Mouse (Mus musculus) layer of hippocampus, adult 18-20 months (tissue): ENCODE measurements around the gene Scube3. TPM values are rescaled to one million over a fixed set of nuclear protein-coding genes. Genes with fewer than 3 reads are reported as not detected.

Experiments used
- DNase-seq, 2 experiments: peaks; one replicate each; pipeline ENCODE4 v3.0.0; 2022; ENCODE audit warnings: low spot score in 2 of 2
- total RNA-seq, 2 experiments: library from RNA; stranded (reverse); gene quantifications; 2 replicates each; pipeline ENCODE4 v1.2.3; 2021

Gene Scube3
- total RNA-seq, 2 experiments from 2014 or later, result 1.3 to 1.9 TPM

DNA sequence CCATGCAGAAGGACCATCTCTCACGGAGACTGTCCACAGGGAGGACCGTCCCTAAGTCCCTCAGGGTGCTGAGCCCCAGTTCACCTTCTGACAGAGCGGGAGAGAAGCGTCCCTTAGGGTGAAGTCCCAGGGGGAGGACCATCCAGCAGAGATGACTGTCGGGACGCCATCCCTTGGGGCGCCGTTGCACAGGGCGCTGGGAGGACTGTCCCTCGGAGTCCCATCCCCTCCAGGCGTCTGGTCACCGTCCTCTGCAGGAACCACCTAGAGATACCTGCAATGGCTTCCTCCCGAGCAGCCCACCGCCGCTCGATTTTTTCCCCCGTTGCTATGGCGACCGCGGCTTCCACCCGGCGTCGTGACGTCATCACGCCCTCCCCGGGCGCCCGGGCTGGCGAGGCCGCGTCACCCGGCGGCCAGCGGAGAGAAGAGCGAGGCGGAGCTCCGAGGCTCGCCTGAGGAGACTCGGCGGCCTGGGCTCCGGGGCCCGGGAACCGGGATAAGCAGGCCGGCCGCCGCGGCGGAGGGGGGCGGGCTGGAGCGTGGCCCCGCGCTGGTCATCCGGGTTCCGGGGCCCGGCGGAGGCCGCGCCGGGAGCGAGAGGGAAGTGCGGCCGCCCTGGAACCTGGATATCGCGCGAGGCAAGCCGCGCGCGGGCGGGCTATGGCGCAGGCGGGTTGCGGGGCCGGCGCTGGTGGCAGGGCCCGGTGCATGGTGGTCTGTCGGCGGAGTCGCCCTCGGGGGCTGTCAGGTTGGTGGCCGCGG is 35.0 kb downstream of the Scube3 start, which contains the start of gene Zfp523:
TSS of gene Zfp523 (plus strand) at position 355 of the 765 bp plus-strand sequence.
- DNase-seq, result peak; percentile 87 to 92

GRCm38 (mm10) chr17:28177540-28178046 is 35.7 kb downstream of the Scube3 start:
- DNase-seq, result no peak

- no peak for DNase-seq
These were observed 38.4 kb downstream of the Scube3 start for GRCm38 (mm10) chr17:28180331-28180730.

- DNase-seq, result no peak
These were observed 39.0 kb downstream of the Scube3 start for GRCm38 (mm10) chr17:28180783-28181544.

DNA sequence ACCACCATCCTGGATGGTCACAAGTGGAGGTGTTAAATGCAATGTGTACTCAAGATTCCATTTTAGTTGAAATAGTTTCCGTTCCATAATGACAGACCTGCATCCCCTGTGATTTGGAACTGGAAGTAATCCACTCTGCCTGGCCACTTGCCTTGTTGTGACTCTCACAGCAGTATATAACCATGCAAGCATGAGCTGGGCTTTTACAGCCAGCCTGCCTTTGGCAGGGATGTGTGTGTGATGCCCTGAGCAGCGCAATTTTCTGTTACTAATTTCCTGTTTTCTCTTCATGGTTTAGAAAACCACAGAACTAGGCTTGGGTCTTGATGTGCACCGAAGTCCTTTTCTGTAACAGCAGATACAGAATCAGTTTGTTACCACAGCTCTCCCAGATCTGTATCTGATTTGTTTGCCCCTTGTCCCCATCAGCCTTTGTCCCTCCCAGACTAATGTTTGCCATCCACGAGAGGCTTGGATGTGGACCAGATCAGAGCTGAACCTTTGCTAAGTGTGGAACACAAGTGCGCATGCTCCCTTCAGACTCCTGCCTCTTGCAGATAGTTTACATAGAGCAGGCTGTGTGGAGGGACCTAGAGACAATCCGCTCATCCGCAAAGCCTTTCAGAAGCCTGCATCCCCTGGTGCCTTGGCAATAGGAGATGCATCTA is 43.2 kb downstream of the Scube3 start:
- no peak for DNase-seq

DNA sequence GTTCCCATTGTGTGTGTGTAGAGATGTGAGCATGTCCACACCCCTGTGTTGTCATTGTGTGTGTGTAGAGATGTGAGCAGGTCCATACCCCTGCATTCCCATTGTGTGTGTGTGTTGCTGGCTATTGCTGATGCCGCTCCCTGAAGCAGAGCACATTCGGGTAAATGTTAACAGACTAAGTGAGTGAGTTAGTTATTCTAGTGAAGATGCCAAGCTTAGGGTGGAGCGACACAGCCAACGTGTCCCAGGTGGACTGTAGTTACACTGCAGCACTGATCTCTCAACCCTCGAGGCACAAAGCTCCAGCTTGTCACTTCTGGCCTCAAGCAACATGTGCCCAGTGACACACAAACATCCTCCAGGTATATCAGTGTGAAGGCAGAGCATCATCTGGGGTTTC is 46.4 kb downstream of the Scube3 start:
- DNase-seq, result no peak

GRCm38 (mm10) chr17:28192754-28193153 is 50.8 kb downstream of the Scube3 start:
- no peak for DNase-seq

GRCm38 (mm10) chr17:28193559-28193958 is 51.6 kb downstream of the Scube3 start:
- DNase-seq, result no peak

DNA sequence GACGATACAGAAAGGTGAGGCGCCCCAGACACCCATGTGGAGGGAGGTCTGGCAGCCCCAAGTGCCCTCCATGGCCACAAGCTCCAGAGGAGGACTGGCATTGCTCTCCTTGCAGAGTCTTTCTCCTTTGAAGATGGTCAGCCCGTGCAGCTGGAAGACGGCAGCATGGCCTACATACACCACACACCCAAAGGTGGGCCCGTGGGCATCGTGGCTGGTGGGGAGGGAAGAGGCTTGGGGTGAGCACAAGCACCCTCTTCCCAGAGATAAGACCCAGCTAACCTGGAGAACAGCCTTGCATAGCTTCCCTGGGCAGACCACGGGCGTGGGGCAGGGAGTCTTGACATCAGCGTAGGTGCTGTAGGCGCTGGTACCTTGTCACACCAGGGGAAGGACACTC is 53.1 kb downstream of the Scube3 start:
- no peak for DNase-seq

DNA sequence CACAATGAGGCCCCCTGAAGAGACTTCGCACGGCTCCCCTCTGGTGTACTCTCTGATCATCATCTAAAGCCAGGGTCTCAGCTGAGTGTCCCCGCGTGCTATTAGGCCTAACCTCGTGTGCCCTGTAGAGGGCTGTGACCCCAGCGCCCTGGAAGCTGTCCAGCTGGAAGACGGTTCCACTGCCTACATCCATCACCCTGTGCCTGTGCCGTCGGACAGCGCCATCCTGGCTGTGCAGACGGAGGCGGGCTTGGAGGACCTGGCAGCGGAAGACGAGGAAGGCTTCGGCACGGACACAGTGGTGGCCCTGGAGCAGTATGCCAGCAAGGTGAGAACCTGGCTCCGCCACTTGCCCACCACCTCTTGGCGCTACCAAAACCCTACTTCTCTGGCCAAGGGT is 55.7 kb downstream of the Scube3 start:
- DNase-seq, result no peak

DNA sequence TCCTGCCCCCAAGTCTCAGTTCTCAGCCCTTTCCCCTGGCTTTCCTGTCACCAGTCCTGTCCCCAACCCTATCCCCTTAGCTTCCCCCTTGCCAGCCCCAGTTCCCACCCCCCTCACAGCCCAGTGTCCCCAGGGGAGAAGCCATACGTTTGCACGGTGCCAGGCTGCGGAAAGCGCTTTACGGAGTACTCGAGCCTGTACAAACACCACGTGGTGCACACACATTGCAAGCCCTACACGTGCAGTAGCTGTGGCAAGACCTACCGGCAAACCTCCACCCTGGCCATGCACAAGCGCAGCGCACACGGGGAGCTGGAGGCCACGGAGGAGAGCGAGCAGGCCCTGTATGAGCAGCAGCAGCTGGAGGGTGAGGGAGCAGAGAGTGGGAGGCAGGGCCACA is 60.0 kb downstream of the Scube3 start:
- DNase-seq, result no peak

GRCm38 (mm10) chr17:28204052-28204720 is 62.2 kb downstream of the Scube3 start:
- peak in 1 of 2 experiments; percentile 39 for DNase-seq

DNA sequence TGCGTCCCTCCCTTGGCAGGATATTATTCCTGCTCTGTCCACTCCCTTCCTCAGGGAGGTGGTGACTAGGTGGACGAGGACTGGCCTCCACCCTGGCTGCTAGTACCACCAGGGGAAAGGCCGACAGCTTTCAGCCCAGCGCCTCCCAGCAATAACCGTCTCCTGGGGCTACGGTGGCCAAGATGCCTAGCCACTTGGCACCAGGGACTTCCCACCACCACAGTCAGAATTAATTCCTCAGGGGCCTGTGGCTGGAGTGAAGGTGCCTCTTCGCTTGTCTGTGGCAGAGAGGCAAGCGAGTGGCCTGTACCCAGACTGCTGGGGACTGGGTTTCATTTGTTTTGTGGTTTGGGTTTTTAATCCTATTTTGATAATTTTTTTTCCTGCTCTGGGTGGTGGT is 63.5 kb downstream of the Scube3 start:
- DNase-seq, result no peak

DNA sequence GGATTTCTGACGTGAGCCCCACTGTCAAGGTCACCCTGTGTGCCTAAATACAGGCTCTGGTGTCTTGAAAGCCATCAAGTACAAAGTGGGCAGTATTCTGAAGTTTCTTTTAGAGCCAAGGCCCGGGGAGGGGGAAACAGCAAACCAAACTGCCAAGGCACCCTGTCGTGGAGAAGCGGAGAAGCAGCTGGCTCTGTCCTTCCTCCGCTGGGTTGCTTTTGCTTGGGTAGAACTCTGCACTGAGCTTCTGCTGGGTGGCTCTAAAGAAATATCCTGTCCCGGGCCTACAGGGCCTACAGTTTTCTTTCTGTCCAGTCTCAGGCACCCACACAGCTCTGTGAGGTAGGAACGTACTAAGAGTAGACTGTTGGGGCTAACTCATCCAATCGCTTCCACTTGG is 65.2 kb downstream of the Scube3 start:
- no peak for DNase-seq

DNA sequence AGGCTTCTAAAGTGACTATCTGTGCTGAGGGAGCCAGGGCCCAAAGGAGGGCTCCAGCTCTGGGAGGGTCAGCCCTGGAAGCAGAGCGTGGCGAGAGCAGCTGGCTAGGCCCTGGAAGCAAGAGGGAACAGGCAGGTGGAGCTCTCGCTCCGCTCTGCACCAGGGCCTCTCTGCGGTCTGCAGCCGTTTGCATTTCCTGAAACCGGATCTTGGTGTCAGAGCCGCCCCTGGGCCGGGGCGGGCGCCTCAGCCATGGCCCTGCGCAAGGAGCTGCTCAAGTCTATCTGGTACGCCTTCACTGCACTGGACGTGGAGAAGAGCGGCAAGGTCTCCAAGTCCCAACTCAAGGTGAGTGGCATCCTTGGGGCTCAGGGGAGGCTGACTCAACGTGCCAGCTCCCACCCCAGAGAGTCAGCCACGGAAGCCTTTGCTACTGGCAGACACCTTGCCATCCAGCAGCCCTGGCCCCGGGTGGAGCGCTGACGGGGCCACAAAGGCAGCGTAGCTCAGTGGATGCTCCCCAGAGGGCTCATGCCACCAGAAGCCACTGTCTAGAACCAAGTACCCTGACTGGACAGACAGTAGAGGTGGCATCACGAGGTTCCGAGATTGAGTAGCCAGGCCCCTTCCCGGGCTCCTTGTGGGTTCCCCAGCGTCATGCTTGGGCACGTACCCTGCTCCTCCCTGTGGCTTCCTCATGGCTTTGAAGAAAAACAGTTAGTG is 65.8 kb downstream of the Scube3 start, which contains the start of gene Def6:
TSS of gene Def6 (plus strand) at position 188 of the 723 bp plus-strand sequence.
- DNase-seq, result peak in 1 of 2 experiments; percentile 39

- no peak for DNase-seq
These were observed 66.3 kb downstream of the Scube3 start for GRCm38 (mm10) chr17:28208314-28208612.

GRCm38 (mm10) chr17:28209457-28210110 is 67.6 kb downstream of the Scube3 start:
- no peak for DNase-seq

- DNase-seq, result no peak
These were observed 70.0 kb downstream of the Scube3 start for GRCm38 (mm10) chr17:28211921-28212341.

DNA sequence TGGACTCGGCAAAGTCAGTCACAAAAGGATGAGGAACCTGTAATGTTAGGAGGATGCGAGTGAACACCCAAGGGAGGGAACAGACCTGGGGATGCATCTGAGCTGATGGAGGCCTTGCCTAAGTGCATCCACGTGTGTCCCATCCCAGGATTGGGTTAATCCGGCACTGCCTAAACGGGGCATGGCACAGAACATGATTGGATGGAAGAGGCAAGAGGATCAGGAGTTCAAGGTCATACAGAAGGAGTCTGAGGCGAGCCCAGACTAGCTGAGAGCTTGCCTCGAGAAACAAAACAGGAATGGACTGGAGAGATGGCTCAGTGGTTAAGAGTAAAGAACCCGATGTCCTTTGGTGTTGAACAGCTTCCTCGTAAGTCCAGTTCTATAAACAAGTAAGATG is 70.5 kb downstream of the Scube3 start:
- DNase-seq, result no peak

DNA sequence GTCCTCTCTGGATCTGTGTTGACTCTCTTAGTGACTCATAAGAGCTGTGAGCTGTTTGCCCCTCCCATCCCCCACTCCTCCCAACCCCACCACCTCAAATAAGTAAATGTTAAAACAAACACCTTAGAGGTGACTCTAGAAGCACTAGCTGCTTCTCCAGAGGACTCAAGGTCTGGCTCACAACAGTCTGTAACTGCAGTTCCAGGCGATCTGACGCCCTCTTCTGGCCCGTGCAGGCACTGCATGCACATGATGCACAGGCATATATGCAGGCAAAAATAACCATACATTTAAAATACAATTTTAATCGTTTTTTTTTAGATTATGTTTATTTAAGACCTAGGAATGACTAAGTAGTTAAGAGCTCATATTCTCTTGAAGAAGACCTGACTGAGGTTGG is 71.3 kb downstream of the Scube3 start:
- DNase-seq, result no peak
